Mouse (Mus musculus): ENCODE results near the gene Gm28038. TPM values are rescaled to one million over a fixed set of nuclear protein-coding genes. Genes with fewer than 3 reads are reported as not detected.

Gene Gm28038
- polyA plus RNA-seq, 1 experiment from 2014 or later: not detected

DNA sequence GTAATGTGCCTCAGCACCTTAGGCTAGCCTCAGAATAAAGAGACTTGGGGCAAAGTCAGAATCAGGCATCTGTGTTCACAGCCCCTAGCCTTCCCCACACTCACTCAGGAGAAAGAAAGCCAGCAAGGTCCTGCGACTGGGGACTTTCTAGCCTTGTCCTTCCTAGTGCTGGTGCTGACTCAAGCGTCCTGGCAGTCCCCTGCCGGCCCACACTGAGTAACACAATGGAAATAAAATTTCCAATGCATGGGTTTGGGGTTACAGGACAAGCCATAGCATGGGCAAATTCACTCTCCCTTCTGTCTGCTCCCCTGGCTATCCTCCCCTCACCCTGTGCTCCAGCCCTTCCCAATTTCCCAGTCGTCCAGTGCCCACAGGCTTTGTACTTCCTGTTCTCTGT is 12.5 kb upstream of the Gm28038 start:
- H3K4me1 ChIP-seq (replicated peaks; ENCODE audit: control insufficient read depth, insufficient read depth): peaks cover 15% of the 10 kb centered on the region
- TF ChIP-seq CTCF (IDR thresholded peaks at IDR 0.05; ENCODE audit: low read depth) (no peak), EP300 (optimal IDR thresholded peaks at IDR 0.05) (no peak)
- 60% methylated on average over 4 of the region's 4 CpGs for WGBS
- no peaks in the 10 kb centered on the region for H3K27me3 ChIP-seq (ENCODE audit: control insufficient read depth, insufficient read depth, low read length)
- H3K4me3 ChIP-seq (ENCODE audit: low read depth, low read length): no peak overlapping the region
- H3K27ac ChIP-seq (replicated peaks): no peak overlapping the region
- no peak overlapping the region for H3K4me2 ChIP-seq (replicated peaks; ENCODE audit: low read depth)
- DNase-seq (ENCODE audit: low spot score): no peak
- H3K9me3 ChIP-seq (ENCODE audit: control insufficient read depth, low read length): no peaks in the 10 kb centered on the region
- peaks cover 9% of the 10 kb centered on the region; the same call in 1 of the 2 replicates for H3K36me3 ChIP-seq (ENCODE audit: control insufficient read depth, insufficient read depth, low read length)
- H3K9ac ChIP-seq (ENCODE audit: low read length): no peak overlapping the region
- no peak for ATAC-seq (ENCODE audit: low FRiP score, low TSS enrichment)

DNA sequence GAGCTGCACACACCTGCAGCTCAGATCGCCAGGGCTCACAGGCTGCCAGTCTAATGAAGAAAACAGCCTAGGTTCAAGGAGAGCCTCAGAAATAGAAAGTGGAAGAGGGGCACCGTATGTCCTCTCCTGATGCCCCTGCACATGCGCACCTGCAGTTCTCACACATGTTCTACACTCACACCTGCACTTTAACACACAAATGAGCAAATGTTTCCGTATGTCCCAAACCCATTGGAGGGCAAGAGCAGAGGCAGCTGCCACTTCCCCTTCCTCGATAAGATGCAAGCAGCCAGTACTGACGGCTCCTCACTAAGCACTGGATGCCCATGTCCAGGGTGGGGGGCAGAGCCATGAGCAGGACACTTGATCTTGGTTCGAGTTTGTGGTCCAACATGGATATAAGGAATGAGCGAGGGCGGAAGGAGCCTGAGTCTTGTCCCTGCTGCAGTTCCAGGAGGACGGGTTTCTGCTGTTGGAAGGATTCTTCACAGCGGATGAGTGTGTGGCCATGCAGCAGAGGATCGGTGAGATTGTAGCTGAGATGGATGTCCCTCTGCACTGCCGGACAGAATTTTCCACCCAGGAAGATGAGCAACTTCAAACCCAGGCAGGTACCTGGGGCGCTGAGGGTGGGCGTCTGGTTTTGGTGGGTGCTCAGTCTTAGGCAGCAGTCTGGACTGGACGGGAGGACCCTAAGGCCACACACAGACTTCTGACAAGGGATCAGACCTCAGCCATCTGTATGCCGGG is 11.4 kb upstream of the Gm28038 start:
- no peak for ATAC-seq (ENCODE audit: low FRiP score, low TSS enrichment)
- peak overlapping the region; percentile 26; the same call in 1 of the 2 replicates for H3K27ac ChIP-seq (replicated peaks)
- no peak overlapping the region for H3K9ac ChIP-seq (ENCODE audit: low read length)
- DNase-seq (ENCODE audit: low spot score): no peak
- no peak for TF ChIP-seq CTCF (IDR thresholded peaks at IDR 0.05; ENCODE audit: low read depth)
- no peak for TF ChIP-seq EP300 (optimal IDR thresholded peaks at IDR 0.05)
- no peaks in the 10 kb centered on the region for H3K27me3 ChIP-seq (ENCODE audit: control insufficient read depth, insufficient read depth, low read length)
- 78% methylated on average over 17 of the region's 17 CpGs for WGBS
- peaks cover 3% of the 10 kb centered on the region; the same call in 1 of the 2 replicates for H3K36me3 ChIP-seq (ENCODE audit: control insufficient read depth, insufficient read depth, low read length)
- no peak overlapping the region for H3K4me2 ChIP-seq (replicated peaks; ENCODE audit: low read depth)
- H3K9me3 ChIP-seq (ENCODE audit: control insufficient read depth, low read length): no peaks in the 10 kb centered on the region
- H3K4me3 ChIP-seq (ENCODE audit: low read depth, low read length): no peak overlapping the region
- H3K4me1 ChIP-seq (replicated peaks; ENCODE audit: control insufficient read depth, insufficient read depth): peaks cover 15% of the 10 kb centered on the region

DNA sequence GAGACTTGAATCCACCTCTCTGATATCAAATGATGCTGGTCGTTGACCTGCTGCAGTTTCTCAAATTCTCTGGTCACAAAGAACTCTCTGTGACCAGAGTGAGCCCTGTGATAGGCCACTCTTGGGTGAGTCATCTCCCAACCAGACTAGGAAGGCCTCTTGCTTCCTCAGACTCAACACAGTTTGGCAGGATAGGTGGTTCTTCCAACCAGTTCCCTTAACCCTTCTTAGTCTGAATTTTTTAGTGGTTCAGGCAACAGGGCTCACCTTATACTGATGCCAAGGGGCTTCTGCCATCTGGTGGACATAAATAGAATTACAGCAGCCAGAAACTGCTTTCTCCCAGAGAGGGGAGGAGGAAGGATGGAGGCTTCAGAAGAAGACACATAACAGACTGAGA is 10.7 kb upstream of the Gm28038 start:
- 0% methylated on average over 1 of the region's 1 CpGs for WGBS
- peak; percentile 89 for ATAC-seq (ENCODE audit: low FRiP score, low TSS enrichment)
- H3K27me3 ChIP-seq (ENCODE audit: control insufficient read depth, insufficient read depth, low read length): no peaks in the 10 kb centered on the region
- no peak overlapping the region for H3K4me3 ChIP-seq (ENCODE audit: low read depth, low read length)
- H3K4me2 ChIP-seq (replicated peaks; ENCODE audit: low read depth): no peak overlapping the region
- peaks cover 3% of the 10 kb centered on the region; the same call in 1 of the 2 replicates for H3K36me3 ChIP-seq (ENCODE audit: control insufficient read depth, insufficient read depth, low read length)
- no peak overlapping the region for H3K9ac ChIP-seq (ENCODE audit: low read length)
- DNase-seq (ENCODE audit: low spot score): peak; percentile 46
- peaks cover 10% of the 10 kb centered on the region for H3K4me1 ChIP-seq (replicated peaks; ENCODE audit: control insufficient read depth, insufficient read depth)
- no peak for TF ChIP-seq EP300 (optimal IDR thresholded peaks at IDR 0.05)
- TF ChIP-seq CTCF (IDR thresholded peaks at IDR 0.05; ENCODE audit: low read depth): peak; percentile 98
- H3K9me3 ChIP-seq (ENCODE audit: control insufficient read depth, low read length): no peaks in the 10 kb centered on the region
- H3K27ac ChIP-seq (replicated peaks): peak overlapping the region; percentile 26; the same call in 1 of the 2 replicates

DNA sequence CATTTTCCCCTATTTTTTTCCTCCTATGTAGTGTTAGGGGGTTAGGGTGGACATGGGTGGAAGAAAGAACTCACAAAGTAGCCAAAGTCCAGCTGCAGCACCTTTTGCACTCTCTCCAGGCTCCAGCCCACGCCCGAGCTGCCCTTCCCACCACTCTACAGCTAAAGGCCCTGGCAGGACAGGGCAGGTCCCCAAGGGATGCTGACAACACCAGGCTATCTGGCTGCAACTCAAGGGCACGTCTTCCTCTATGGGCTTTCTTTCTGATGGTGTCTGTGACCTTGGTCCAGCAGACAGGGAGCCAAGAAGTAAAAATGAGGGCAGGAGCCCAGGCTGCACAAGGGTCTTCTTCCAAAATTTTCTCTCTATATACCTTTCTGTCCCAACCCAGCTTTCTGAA is 808 bp downstream of the Gm28038 start:
- H3K36me3 ChIP-seq (ENCODE audit: control insufficient read depth, insufficient read depth, low read length): no peaks in the 10 kb centered on the region
- H3K27ac ChIP-seq (replicated peaks): no peak overlapping the region
- no peak for ATAC-seq (ENCODE audit: low FRiP score, low TSS enrichment)
- H3K4me2 ChIP-seq (replicated peaks; ENCODE audit: low read depth): no peak overlapping the region
- no peak overlapping the region for H3K4me3 ChIP-seq (ENCODE audit: low read depth, low read length)
- WGBS: 73% methylated on average over 3 of the region's 3 CpGs
- peaks cover 5% of the 10 kb centered on the region; the same call in 1 of the 2 replicates for H3K4me1 ChIP-seq (replicated peaks; ENCODE audit: control insufficient read depth, insufficient read depth)
- H3K9ac ChIP-seq (ENCODE audit: low read length): no peak overlapping the region
- TF ChIP-seq EP300 (optimal IDR thresholded peaks at IDR 0.05) (no peak), CTCF (IDR thresholded peaks at IDR 0.05; ENCODE audit: low read depth) (no peak)
- DNase-seq (ENCODE audit: low spot score): no peak
- H3K27me3 ChIP-seq (ENCODE audit: control insufficient read depth, insufficient read depth, low read length): no peaks in the 10 kb centered on the region
- no peaks in the 10 kb centered on the region for H3K9me3 ChIP-seq (ENCODE audit: control insufficient read depth, low read length)

DNA sequence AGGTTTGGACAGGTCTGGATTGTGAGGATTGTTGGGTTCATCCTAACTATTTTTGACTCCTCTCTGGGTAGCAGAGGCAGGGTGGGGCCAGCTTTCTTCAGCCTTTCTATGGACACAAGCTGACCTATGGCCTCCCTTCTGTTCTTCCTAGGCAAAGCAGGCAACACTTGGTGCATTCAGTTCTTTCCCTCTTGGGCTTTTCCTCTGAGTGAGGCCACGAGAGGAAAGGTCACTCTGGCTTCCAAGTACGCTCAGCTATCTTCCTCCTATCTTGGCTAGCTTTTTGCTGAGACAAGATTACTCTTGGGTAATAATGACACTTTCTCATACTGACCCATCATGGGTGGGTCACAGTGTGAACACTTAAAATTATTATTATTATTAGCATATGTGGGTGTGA is 2.4 kb downstream of the Gm28038 start:
- H3K4me3 ChIP-seq (ENCODE audit: low read depth, low read length): no peak overlapping the region
- peaks cover 5% of the 10 kb centered on the region; the same call in 1 of the 2 replicates for H3K4me1 ChIP-seq (replicated peaks; ENCODE audit: control insufficient read depth, insufficient read depth)
- no peaks in the 10 kb centered on the region for H3K9me3 ChIP-seq (ENCODE audit: control insufficient read depth, low read length)
- ATAC-seq (ENCODE audit: low FRiP score, low TSS enrichment) (no peak), DNase-seq (ENCODE audit: low spot score) (no peak)
- H3K27ac ChIP-seq (replicated peaks): no peak overlapping the region
- H3K9ac ChIP-seq (ENCODE audit: low read length): no peak overlapping the region
- H3K36me3 ChIP-seq (ENCODE audit: control insufficient read depth, insufficient read depth, low read length): no peaks in the 10 kb centered on the region
- no peak overlapping the region for H3K4me2 ChIP-seq (replicated peaks; ENCODE audit: low read depth)
- no peaks in the 10 kb centered on the region for H3K27me3 ChIP-seq (ENCODE audit: control insufficient read depth, insufficient read depth, low read length)
- 71% methylated on average over 2 of the region's 2 CpGs for WGBS
- no peak for TF ChIP-seq CTCF (IDR thresholded peaks at IDR 0.05; ENCODE audit: low read depth)
- TF ChIP-seq EP300 (optimal IDR thresholded peaks at IDR 0.05): no peak

DNA sequence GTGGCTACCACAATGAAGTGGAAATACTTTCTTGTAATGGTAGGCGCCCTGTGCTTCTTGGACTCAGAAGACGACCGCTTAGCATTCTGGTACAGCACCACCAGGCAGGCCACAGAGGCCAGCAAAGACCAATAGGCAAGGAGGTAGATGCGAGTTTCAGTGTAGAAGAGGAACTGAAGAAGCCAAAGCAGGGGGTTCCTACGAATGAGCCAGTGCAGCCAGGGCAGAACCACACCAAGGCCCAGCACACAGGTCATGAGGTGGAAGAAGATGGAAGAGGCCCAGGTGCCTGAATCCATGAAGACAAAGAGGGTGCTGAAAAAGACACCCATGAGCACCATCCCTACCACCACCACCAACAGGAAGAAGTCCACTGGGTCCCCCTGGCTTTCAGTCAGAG is 4.2 kb downstream of the Gm28038 start:
- Histone ChIP-seq H3K4me1 (replicated peaks; ENCODE audit: control insufficient read depth, insufficient read depth) (peaks cover 5% of the 10 kb centered on the region; the same call in 1 of the 2 replicates), H3K27me3 (ENCODE audit: control insufficient read depth, insufficient read depth, low read length) (no peaks in the 10 kb centered on the region), H3K9ac (ENCODE audit: low read length) (no peak overlapping the region), H3K36me3 (ENCODE audit: control insufficient read depth, insufficient read depth, low read length) (no peaks in the 10 kb centered on the region), H3K4me3 (ENCODE audit: low read depth, low read length) (peak overlapping the region; percentile 85; the same call in 1 of the 2 replicates), H3K27ac (replicated peaks) (no peak overlapping the region), H3K4me2 (replicated peaks; ENCODE audit: low read depth) (peak overlapping the region; percentile 89), H3K9me3 (ENCODE audit: control insufficient read depth, low read length) (no peaks in the 10 kb centered on the region)
- WGBS: 88% methylated on average over 5 of the region's 5 CpGs
- TF ChIP-seq CTCF (IDR thresholded peaks at IDR 0.05; ENCODE audit: low read depth) (no peak), EP300 (optimal IDR thresholded peaks at IDR 0.05) (no peak)
- no peak for ATAC-seq (ENCODE audit: low FRiP score, low TSS enrichment)
- no peak for DNase-seq (ENCODE audit: low spot score)
